Mouse (Mus musculus): ENCODE measurements around the gene Il2rg.

DNA sequence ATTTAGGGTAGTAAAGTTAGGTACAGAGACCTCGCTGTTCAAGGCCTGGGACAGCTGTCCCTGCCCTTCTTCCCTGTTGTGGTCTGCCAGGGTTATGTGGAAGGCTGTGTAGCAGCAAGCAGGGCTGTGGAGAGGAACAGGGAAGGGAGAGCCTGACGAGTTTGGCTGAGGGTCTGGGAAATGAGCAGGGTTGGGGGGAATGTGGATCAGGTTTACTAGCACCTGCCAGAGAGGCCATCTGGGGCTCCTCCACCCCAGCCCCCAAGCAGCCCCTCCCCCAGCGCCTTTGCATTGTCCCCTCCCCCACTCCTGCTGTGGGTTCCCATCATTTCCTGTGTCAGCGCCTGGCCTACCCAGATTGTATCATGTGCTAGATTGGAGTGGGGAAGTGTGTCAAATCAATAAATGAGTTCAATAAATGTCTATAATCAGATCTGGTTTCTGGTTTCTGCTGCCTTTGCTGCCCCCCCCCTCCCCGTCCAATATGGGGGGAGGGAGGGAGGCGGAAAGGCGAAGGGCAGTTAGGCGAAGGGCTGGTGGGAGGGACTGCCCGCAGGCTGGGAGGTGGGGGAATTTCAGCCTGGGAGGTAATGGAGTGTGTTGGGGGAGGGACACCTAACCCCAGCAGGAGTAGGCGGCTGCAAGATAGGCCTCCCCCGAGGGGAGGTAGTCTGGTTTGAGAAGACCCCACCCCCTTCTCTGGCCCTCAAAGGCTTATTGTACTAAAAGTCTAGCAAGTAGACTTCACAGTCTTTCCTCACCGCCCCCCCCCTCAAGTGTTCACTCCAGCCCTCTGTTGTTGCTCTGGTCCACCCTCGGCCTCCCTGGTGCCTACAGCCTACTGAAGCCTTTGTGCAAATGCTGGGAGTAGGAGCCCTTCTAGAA lies 7.4 kb downstream of the Il2rg start:
- TF ChIP-seq POLR2A (IDR thresholded peaks at IDR 0.05; ENCODE audit: insufficient read depth, low read length) (no peak), CTCF (IDR thresholded peaks at IDR 0.05; ENCODE audit: low read depth, low read length) (no peak)
